In the genomic region with DNA sequence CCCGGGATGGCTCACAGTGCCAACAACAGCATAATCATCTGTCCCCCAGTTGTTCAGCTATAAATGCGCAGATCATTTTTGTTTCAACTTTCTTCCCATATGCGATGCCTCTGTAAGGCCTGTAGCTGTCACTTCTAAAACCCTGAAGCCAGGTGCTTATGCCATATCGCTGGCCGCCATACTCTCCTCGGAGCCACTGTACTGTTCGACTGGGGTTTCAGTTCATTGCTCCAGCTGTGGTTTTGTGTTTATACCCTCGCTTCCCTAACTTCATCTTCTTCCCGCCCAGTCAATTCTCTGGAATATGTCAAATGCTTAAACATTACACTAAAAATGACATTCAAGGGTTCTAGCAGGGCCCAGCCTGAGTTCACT, we compare ENCODE assay signal across 19 mouse cellular contexts.
DNase-seq lines count a peak whose midpoint lies in the region; ATAC-seq and TF ChIP-seq lines count a peak whose summit lies in the region.
"Had no signal": no experiment of that assay in that cellular context is flagged by ENCODE, and none has a peak within 500 bp of the region (broad histone marks: within the 10 kb centered on the region; RNA-seq: fewer than 3 reads in every experiment).

No protein-coding gene starts in this region.

- 91% methylated on average over 9 of the region's 9 CpGs for WGBS in hindbrain, embryonic 16.5 days
- WGBS in hindbrain, embryonic 10.5 days = 93% methylated on average over 9 of the region's 9 CpGs
- WGBS in midbrain, embryonic 15.5 days = 88% methylated on average over 9 of the region's 9 CpGs
- 90% methylated on average over 9 of the region's 9 CpGs for WGBS in midbrain, embryonic 13.5 days
- WGBS in bone marrow, adult 2 months = 49% methylated on average over 9 of the region's 9 CpGs
- 87% methylated on average over 9 of the region's 9 CpGs for WGBS in midbrain, postnatal 0 days

- no peaks in the 10 kb centered on the region for H3K9me3 ChIP-seq in hindbrain, embryonic 16.5 days (ENCODE audit: control insufficient read depth, low read length)
- H3K9me3 ChIP-seq in hindbrain, embryonic 10.5 days = no peaks in the 10 kb centered on the region
- H3K9me3 ChIP-seq in midbrain, embryonic 15.5 days = no peaks in the 10 kb centered on the region
- H3K9me3 ChIP-seq in midbrain, embryonic 13.5 days = no peaks in the 10 kb centered on the region
- no peaks in the 10 kb centered on the region for H3K9me3 ChIP-seq in midbrain, postnatal 0 days (ENCODE audit: low read length)
- H3K9me3 ChIP-seq: forebrain, embryonic 12.5 days; limb, embryonic 15.5 days; megakaryocyte, embryonic 14.5 days had no signal

- H3K27me3 ChIP-seq in hindbrain, embryonic 16.5 days (replicated peaks; ENCODE audit: control insufficient read depth, insufficient read depth, low read length) = no peaks in the 10 kb centered on the region
- H3K27me3 ChIP-seq in hindbrain, embryonic 10.5 days (ENCODE audit: insufficient read depth, poor library complexity, severe bottlenecking) = no peaks in the 10 kb centered on the region
- H3K27me3 ChIP-seq in midbrain, embryonic 15.5 days (replicated peaks) = no peaks in the 10 kb centered on the region
- 0 out of 2 replicates have a peak, but pooled peaks cover 3% of the 10 kb centered on the region for H3K27me3 ChIP-seq in midbrain, embryonic 13.5 days
- no peaks in the 10 kb centered on the region for H3K27me3 ChIP-seq in midbrain, postnatal 0 days (ENCODE audit: insufficient read depth, low read length)

- no peak overlapping the region for H3K4me3 ChIP-seq in hindbrain, embryonic 16.5 days (ENCODE audit: low read length)
- H3K4me3 ChIP-seq in hindbrain, embryonic 10.5 days = no peak overlapping the region
- no peak overlapping the region for H3K4me3 ChIP-seq in midbrain, embryonic 15.5 days
- H3K4me3 ChIP-seq in midbrain, embryonic 13.5 days (replicated peaks) = no peak overlapping the region
- no peak overlapping the region for H3K4me3 ChIP-seq in bone marrow, adult 2 months (replicated peaks; ENCODE audit: control insufficient read depth, low read depth, low read length)
- H3K4me3 ChIP-seq in midbrain, postnatal 0 days (ENCODE audit: low read depth, low read length) = no peak overlapping the region
- H3K4me3 ChIP-seq: forebrain, embryonic 12.5 days; limb, embryonic 15.5 days; megakaryocyte, embryonic 14.5 days; myocyte had no signal

- H3K4me1 ChIP-seq in hindbrain, embryonic 16.5 days (ENCODE audit: control insufficient read depth, insufficient read depth, low read depth, low read length) = peaks cover 12% of the 10 kb centered on the region
- peaks cover 24% of the 10 kb centered on the region for H3K4me1 ChIP-seq in hindbrain, embryonic 10.5 days (replicated peaks)
- peaks cover 27% of the 10 kb centered on the region for H3K4me1 ChIP-seq in midbrain, embryonic 15.5 days
- peaks cover 26% of the 10 kb centered on the region for H3K4me1 ChIP-seq in midbrain, embryonic 13.5 days (replicated peaks)
- peaks cover 2% of the 10 kb centered on the region; the same call in 1 of the 2 replicates for H3K4me1 ChIP-seq in bone marrow, adult 2 months (ENCODE audit: control insufficient read depth, insufficient read depth, low read length)
- H3K4me1 ChIP-seq in midbrain, postnatal 0 days (ENCODE audit: insufficient read depth, low read length) = peaks cover 9% of the 10 kb centered on the region

- DNase-seq in hindbrain, embryonic 10.5 days (ENCODE audit: low spot score) = no peak
- no peak for DNase-seq in midbrain, postnatal 0 days (ENCODE audit: low spot score)
- no peak for DNase-seq in lung, postnatal 25 days (ENCODE audit: low spot score)
- DNase-seq: adrenal gland, postnatal 36 days; B cell, adult 2 months; gastrocnemius, postnatal 14 days; layer of hippocampus, postnatal 36 days; lung, postnatal 14 days; spleen, adult 18-20 months had no signal

- H3K9ac ChIP-seq in hindbrain, embryonic 16.5 days (ENCODE audit: low read depth, low read length) = no peak overlapping the region
- H3K9ac ChIP-seq in midbrain, embryonic 15.5 days = no peak overlapping the region
- H3K9ac ChIP-seq in midbrain, embryonic 13.5 days (replicated peaks) = no peak overlapping the region
- peak overlapping the region; percentile 33; the same call in 1 of the 2 replicates for H3K9ac ChIP-seq in midbrain, postnatal 0 days (replicated peaks; ENCODE audit: low read length, poor library complexity, severe bottlenecking)
- H3K9ac ChIP-seq: forebrain, embryonic 12.5 days; limb, embryonic 15.5 days had no signal

- TF ChIP-seq CTCF in bone marrow, adult 2 months (IDR thresholded peaks at IDR 0.05; ENCODE audit: control insufficient read depth, insufficient read depth, low read length) = no peak
- TF ChIP-seq CTCF in midbrain, postnatal 0 days (IDR thresholded peaks at IDR 0.05) = no peak

- 0 out of 2 replicates have a peak overlapping the region, but pooled peaks have one; percentile 21 for H3K27ac ChIP-seq in hindbrain, embryonic 16.5 days (ENCODE audit: low read depth, low read length)
- H3K27ac ChIP-seq in hindbrain, embryonic 10.5 days = no peak overlapping the region
- peak overlapping the region; percentile 58; the same call in 1 of the 2 replicates for H3K27ac ChIP-seq in midbrain, embryonic 15.5 days
- H3K27ac ChIP-seq in midbrain, embryonic 13.5 days = no peak overlapping the region
- peak overlapping the region; percentile 34; the same call in 1 of the 2 replicates for H3K27ac ChIP-seq in bone marrow, adult 2 months (ENCODE audit: control insufficient read depth, insufficient read depth, low read depth, low read length, poor library complexity)
- H3K27ac ChIP-seq in midbrain, postnatal 0 days (ENCODE audit: low read depth, low read length) = peak overlapping the region; percentile 70
- H3K27ac ChIP-seq: forebrain, embryonic 12.5 days; kidney, postnatal 0 days; limb, embryonic 15.5 days had no signal

- no peak for ATAC-seq in hindbrain, embryonic 16.5 days
- no peak for ATAC-seq in midbrain, embryonic 15.5 days (replicated peaks)
- ATAC-seq in midbrain, embryonic 13.5 days = no peak
- ATAC-seq in midbrain, postnatal 0 days (ENCODE audit: low FRiP score) = no peak
- ATAC-seq: intestine, embryonic 16.5 days had no signal

- H3K4me2 ChIP-seq in hindbrain, embryonic 16.5 days (ENCODE audit: low read length) = no peak overlapping the region
- no peak overlapping the region for H3K4me2 ChIP-seq in midbrain, embryonic 15.5 days
- no peak overlapping the region for H3K4me2 ChIP-seq in midbrain, embryonic 13.5 days (replicated peaks)
- no peak overlapping the region for H3K4me2 ChIP-seq in midbrain, postnatal 0 days (ENCODE audit: low read depth, low read length, poor library complexity, severe bottlenecking)
- H3K4me2 ChIP-seq: forebrain, embryonic 12.5 days; limb, embryonic 15.5 days had no signal

- TF ChIP-seq POLR2A in bone marrow, adult 2 months (IDR thresholded peaks at IDR 0.05; ENCODE audit: borderline replicate concordance, control insufficient read depth, low read depth, low read length) = no peak

- no peaks in the 10 kb centered on the region for H3K36me3 ChIP-seq in hindbrain, embryonic 16.5 days (ENCODE audit: control insufficient read depth, insufficient read depth, low read length)
- H3K36me3 ChIP-seq in hindbrain, embryonic 10.5 days = no peaks in the 10 kb centered on the region
- no peaks in the 10 kb centered on the region for H3K36me3 ChIP-seq in midbrain, embryonic 15.5 days (replicated peaks)
- H3K36me3 ChIP-seq in midbrain, embryonic 13.5 days = no peaks in the 10 kb centered on the region
- no peaks in the 10 kb centered on the region for H3K36me3 ChIP-seq in midbrain, postnatal 0 days (ENCODE audit: insufficient read depth, low read length)
- H3K36me3 ChIP-seq: forebrain, embryonic 12.5 days; limb, embryonic 15.5 days had no signal

Comparison
In these comparisons a context has a peak if more than half of its experiments do, and no peak if none do; other contexts are left out.
1. H3K27ac ChIP-seq: peak in hindbrain, embryonic 16.5 days (single experiment), midbrain, embryonic 15.5 days (single experiment), bone marrow, adult 2 months (single experiment) and midbrain, postnatal 0 days (single experiment); none in hindbrain, embryonic 10.5 days (single experiment) and midbrain, embryonic 13.5 days (single experiment).